18 mouse cellular contexts compared by ENCODE assay signal in the genomic region with DNA sequence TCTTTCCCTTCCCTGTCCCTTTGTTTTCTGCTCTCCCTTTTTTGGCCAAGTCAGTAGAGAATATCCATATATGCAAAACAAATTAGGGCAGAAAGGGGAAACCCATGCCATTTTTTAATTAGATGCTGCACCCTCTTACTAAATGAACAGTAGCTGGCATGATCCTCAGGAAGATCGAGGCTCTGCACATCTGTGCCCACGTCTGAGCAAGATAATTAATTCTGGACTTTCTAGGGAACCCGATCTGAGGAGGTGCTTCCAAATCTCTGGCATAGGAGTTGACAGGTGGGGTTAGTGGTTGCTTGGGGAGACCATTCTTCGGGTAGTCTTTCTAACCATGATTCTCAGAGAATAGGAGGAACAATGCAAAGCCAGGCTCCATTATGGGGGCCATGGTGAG.
"Had no signal": no experiment of that assay in that cellular context is flagged by ENCODE, and none has a peak within 500 bp of the region (broad histone marks: within the 10 kb centered on the region; RNA-seq: fewer than 3 reads in every experiment).

No protein-coding gene starts in this region.

- H3K4me2 ChIP-seq: liver, embryonic 13.5 days; midbrain, embryonic 11.5 days; neural tube, embryonic 12.5 days; neural tube, embryonic 15.5 days; stomach, embryonic 15.5 days had no signal

- H3K36me3 ChIP-seq: liver, embryonic 13.5 days; neural tube, embryonic 12.5 days; stomach, embryonic 15.5 days had no signal

- H3K27me3 ChIP-seq: liver, embryonic 13.5 days; neural tube, embryonic 12.5 days; neural tube, embryonic 15.5 days had no signal

- H3K9me3 ChIP-seq: liver, embryonic 13.5 days; neural tube, embryonic 12.5 days; neural tube, embryonic 15.5 days; stomach, embryonic 15.5 days had no signal

- DNase-seq: kidney, adult 2 months; kidney, postnatal 25 days; layer of hippocampus, postnatal 36 days; liver, embryonic 13.5 days; lung, adult 2 months; lung, postnatal 14 days; lung, postnatal 4 days; midbrain, embryonic 14.5 days; retina, postnatal 1 day; right cerebral cortex, postnatal 25 days; spleen, adult 18-20 months; thymus, postnatal 36 days had no signal

- H3K9ac ChIP-seq: liver, embryonic 13.5 days; neural tube, embryonic 12.5 days; neural tube, embryonic 15.5 days; stomach, embryonic 15.5 days had no signal

- H3K4me3 ChIP-seq: left cerebral cortex, adult 2 months; liver, embryonic 13.5 days; neural tube, embryonic 12.5 days; neural tube, embryonic 15.5 days; stomach, embryonic 15.5 days had no signal

- H3K27ac ChIP-seq: kidney, postnatal 0 days; left cerebral cortex, adult 2 months; liver, embryonic 13.5 days; neural tube, embryonic 12.5 days; neural tube, embryonic 15.5 days; stomach, embryonic 15.5 days had no signal

- H3K4me1 ChIP-seq: liver, embryonic 13.5 days; neural tube, embryonic 15.5 days; stomach, embryonic 15.5 days had no signal
